Mouse (Mus musculus) G1E (cell line): Measurements from ENCODE around the gene Dnah2.

Experiments
- CTCF ChIP-seq: IDR thresholded peaks from 2 replicates; pipeline ENCODE4 v1.5.1; 2012; ENCODE audit warnings: low read depth, low read length, inconsistent platforms, mixed read lengths
- GATA1 ChIP-seq: IDR thresholded peaks from 2 replicates; pipeline ENCODE4 v1.6.1; 2012; ENCODE audit warnings: borderline replicate concordance, low read length, inconsistent platforms, mixed read lengths
- POLR2AphosphoS5 ChIP-seq: IDR thresholded peaks from 2 replicates; pipeline ENCODE4 v1.6.1; 2012; ENCODE audit warnings: low read depth, low read length, inconsistent platforms; ENCODE audit not compliant: insufficient replicate concordance
- TAL1 ChIP-seq: conservative IDR thresholded peaks from 2 replicates; pipeline ENCODE4 v1.6.1; 2012; ENCODE audit warnings: low read depth, low read length, inconsistent platforms, mixed read lengths

DNA sequence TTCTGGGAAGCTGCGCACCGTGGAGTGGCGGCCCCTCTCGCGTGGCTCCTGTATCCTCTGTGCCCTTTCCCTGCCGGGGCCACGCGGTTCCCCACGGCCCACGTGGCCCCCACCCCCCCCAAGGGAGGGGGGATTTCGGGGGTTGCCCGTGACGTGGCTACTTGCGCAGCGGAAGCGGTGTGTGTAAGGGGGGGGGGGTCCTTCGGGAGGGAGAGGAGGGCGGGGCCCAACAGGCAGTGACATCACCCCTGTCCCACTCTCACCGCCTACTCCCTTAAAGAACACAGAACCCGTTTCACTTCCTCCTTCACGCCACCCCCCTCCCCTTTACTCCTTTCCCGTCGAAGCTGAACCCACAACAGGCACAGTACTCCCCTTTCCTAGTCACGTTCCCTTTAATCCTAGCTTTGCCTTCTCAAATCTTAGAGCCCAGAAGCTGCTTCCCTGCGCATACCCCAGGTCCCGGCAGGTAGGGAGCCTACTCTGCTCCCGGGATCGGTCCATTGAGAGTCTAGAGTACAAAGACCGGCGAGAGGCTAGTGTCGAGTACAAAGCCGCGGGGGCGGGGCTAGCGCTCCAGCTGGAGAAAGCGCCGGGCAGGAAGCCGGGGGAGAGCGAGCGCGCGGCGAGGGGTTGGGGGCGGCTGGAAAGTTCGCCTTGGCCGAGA, 139.4 kb downstream of the Dnah2 start:
- TF ChIP-seq GATA1 = no peak
- no peak for TF ChIP-seq CTCF
- TF ChIP-seq TAL1 = no peak
- TF ChIP-seq POLR2AphosphoS5 = no peak
